Mouse (Mus musculus): ENCODE data around the gene Ptpn12.

DNA sequence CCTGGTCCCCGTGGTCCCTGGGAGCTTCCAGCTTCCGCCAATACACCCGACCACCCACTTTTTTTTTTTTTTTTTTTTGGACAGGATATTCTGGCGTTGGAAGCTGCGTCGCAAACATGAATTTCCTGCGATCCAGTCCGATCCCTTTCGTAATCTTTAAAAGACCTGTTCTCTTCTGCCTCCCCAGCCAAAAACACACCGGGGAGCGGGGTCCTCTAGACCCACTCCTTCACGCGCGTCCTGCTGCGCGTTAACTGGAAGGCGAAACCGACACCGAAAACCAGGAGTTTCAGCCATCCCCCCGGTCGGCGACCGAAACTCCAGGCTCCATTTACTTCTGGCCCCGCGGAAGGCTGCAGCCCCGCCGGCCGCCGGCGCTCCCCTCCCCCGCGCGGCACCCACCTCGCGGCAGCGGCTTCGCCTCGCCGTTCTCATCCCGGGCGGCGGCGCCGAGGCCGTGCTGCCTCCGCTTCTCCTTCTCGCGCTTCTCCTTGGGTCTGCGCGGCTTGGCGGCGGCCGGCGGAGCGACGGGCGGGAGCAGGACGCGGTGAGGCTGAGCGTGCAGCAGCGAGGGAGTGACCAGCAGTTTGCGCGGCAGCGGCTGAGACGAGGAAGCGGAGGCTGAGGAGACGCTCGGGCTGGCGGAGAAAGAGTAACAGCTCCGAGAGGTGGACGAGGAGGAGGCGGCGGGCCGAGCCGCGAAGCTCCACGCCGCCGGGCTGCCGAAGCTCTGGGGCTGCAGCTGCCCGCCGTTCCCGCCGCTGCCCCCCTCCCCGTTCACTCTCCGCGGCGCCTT is 104.7 kb downstream of the Ptpn12 start:
- no peak; the same call in 1 of the 2 replicates for TF ChIP-seq POLR2A (IDR thresholded peaks at IDR 0.05; ENCODE audit: control insufficient read depth, low read depth, low read length)
- TF ChIP-seq CTCF (IDR thresholded peaks at IDR 0.05; ENCODE audit: control insufficient read depth, insufficient read depth, insufficient replicate concordance, low read depth, low read length) = no peak
